Mouse (Mus musculus): Measurements from ENCODE around the gene Epb42. TPM values are rescaled to one million over a fixed set of nuclear protein-coding genes. Genes with fewer than 3 reads are reported as not detected.

Gene Epb42
- polyA plus RNA-seq, 1 experiment from 2014 or later, result 161 TPM

Small RNA genes within 50 kb of the gene (microRNA-seq; reads per million reads assigned to microRNA genes)
- 1.0 reads per million for gene Gm44325

Other genes starting within 250 kb of the Epb42 start
- gene Cdan1, start 186.9 kb downstream of the Epb42 start, polyA plus RNA-seq (2015; fragmentation: Nextera tagmentation; extraction: Ambion mirVana), result 3.2 and 4.7 TPM in 2 replicates
- gene Ttbk2, start 186.5 kb downstream of the Epb42 start, polyA plus RNA-seq (2015; fragmentation: Nextera tagmentation; extraction: Ambion mirVana), result 0.62 and 0.69 TPM in 2 replicates
- gene Ubr1, start 66.4 kb downstream of the Epb42 start, polyA plus RNA-seq (2015; fragmentation: Nextera tagmentation; extraction: Ambion mirVana), result 10.8 and 11.9 TPM in 2 replicates
- gene Tmem62, start 60.1 kb downstream of the Epb42 start, polyA plus RNA-seq (2015; fragmentation: Nextera tagmentation; extraction: Ambion mirVana), result 2.2 and 2.6 TPM in 2 replicates
- gene Ccndbp1, start 28.7 kb downstream of the Epb42 start, polyA plus RNA-seq (2015; fragmentation: Nextera tagmentation; extraction: Ambion mirVana), result 51.1 and 52.6 TPM in 2 replicates
- gene Tgm5, start 48.8 kb upstream of the Epb42 start, polyA plus RNA-seq (2015; fragmentation: Nextera tagmentation; extraction: Ambion mirVana), result not detected in 2 replicates
- gene Tgm7, start 72.7 kb upstream of the Epb42 start, polyA plus RNA-seq (2015; fragmentation: Nextera tagmentation; extraction: Ambion mirVana), result not detected in 2 replicates
- 8.1 and 8.9 TPM in 2 replicates for gene Adal, start 103.4 kb upstream of the Epb42 start, polyA plus RNA-seq (2015; fragmentation: Nextera tagmentation; extraction: Ambion mirVana)
- gene Lcmt2, start 103.6 kb upstream of the Epb42 start, polyA plus RNA-seq (2015; fragmentation: Nextera tagmentation; extraction: Ambion mirVana), result 8.8 and 10.5 TPM in 2 replicates
- 17.8 and 21.8 TPM in 2 replicates for gene Tubgcp4, start 133.6 kb upstream of the Epb42 start, polyA plus RNA-seq (2015; fragmentation: Nextera tagmentation; extraction: Ambion mirVana)
- gene Zscan29, start 134.1 kb upstream of the Epb42 start, polyA plus RNA-seq (2015; fragmentation: Nextera tagmentation; extraction: Ambion mirVana), result 3.8 and 4.3 TPM in 2 replicates
- gene Trp53bp1, start 234.3 kb upstream of the Epb42 start, polyA plus RNA-seq (2015; fragmentation: Nextera tagmentation; extraction: Ambion mirVana), result 20.5 and 20.9 TPM in 2 replicates